Mouse (Mus musculus) kidney, adult 2 months (tissue): Measurements from ENCODE around the gene Olfr202.

Source experiments
- CTCF ChIP-seq: fragments of 200-500 bp; conservative IDR thresholded peaks from 2 replicates; pipeline ENCODE4 v1.5.1; 2011; ENCODE audit warnings: low read depth, mild to moderate bottlenecking, control low read depth, low read length, moderate library complexity, mixed read lengths; ENCODE audit not compliant: insufficient read depth, insufficient read length
- POLR2A ChIP-seq: fragments of 200-500 bp; IDR thresholded peaks from one replicate; pipeline ENCODE4 v1.6.1; 2011; ENCODE audit warnings: low read depth, low read length, control low read depth

DNA sequence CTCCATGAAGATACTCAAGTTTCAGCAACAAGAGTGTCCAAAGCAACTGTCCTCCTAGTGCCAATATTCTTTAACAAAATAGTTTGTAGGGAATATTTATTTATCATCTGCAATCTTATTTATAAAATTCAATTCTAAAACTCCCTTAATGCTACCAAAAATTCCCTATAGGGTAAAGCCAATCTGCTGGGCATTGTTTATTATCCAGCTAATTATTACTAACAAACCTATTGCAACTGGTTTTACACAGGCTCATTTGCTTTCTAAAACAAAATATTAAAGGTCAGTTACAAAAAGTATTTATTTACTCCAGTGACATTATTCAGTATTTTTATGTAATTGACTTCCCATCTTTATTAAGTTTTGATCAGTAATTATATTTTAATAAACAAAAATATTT is 31.6 kb upstream of the Olfr202 start, which contains the start of gene Olfr204:
- TF ChIP-seq CTCF (no peak), POLR2A (no peak)
